Mouse (Mus musculus): ENCODE data around the gene Tmem237. TPM values are rescaled to one million over a fixed set of nuclear protein-coding genes. Genes with fewer than 3 reads are reported as not detected.

Gene Tmem237
- polyA plus RNA-seq (2015; fragmentation: Nextera tagmentation; extraction: Ambion mirVana) = 5.2 and 5.8 TPM in 2 replicates

- H3K4me2 ChIP-seq = peak within 1 kb of the TSS; percentile 88
- H3K27ac ChIP-seq (replicated peaks) = peak within 1 kb of the TSS; percentile 38
- no peaks in the 10 kb centered on the region for H3K36me3 ChIP-seq (replicated peaks)
- H3K9ac ChIP-seq = peak within 1 kb of the TSS; percentile 55
- H3K4me1 ChIP-seq (replicated peaks) = peaks cover 13% of the 10 kb centered on the region
- peak; percentile 95 for ATAC-seq (ENCODE audit: insufficient read depth)
- H3K9me3 ChIP-seq (replicated peaks) = no peaks in the 10 kb centered on the region
- under 1% methylated on average over 74 of the region's 74 CpGs for WGBS (ENCODE audit: insufficient replicate concordance)
- H3K4me3 ChIP-seq (replicated peaks) = peak within 1 kb of the TSS; percentile 74
- H3K27me3 ChIP-seq = no peaks in the 10 kb centered on the region; the same call in 1 of the 2 replicates
Measured at GRCm38 (mm10) chr1:59119720-59120457, at the start of gene Tmem237. Gene Tmem237, minus strand, starts transcription at chr1:59120408.

- Histone ChIP-seq H3K4me3 (replicated peaks) (no peak overlapping the region), H3K4me1 (replicated peaks) (peaks cover 14% of the 10 kb centered on the region), H3K36me3 (replicated peaks) (peaks cover 14% of the 10 kb centered on the region), H3K4me2 (no peak overlapping the region), H3K9ac (no peak overlapping the region), H3K27ac (replicated peaks) (no peak overlapping the region), H3K9me3 (replicated peaks) (no peaks in the 10 kb centered on the region), H3K27me3 (no peaks in the 10 kb centered on the region)
- WGBS (ENCODE audit: insufficient replicate concordance) = 71% methylated on average over 6 of the region's 6 CpGs
- ATAC-seq (ENCODE audit: insufficient read depth) = no peak
Measured at GRCm38 (mm10) chr1:59169586-59169985, 49.4 kb upstream of the Tmem237 start.

- Histone ChIP-seq H3K27me3 (no peaks in the 10 kb centered on the region), H3K36me3 (replicated peaks) (peaks cover 19% of the 10 kb centered on the region), H3K9ac (no peak overlapping the region), H3K4me1 (replicated peaks) (peaks cover 12% of the 10 kb centered on the region), H3K9me3 (replicated peaks) (no peaks in the 10 kb centered on the region), H3K4me2 (no peak overlapping the region), H3K4me3 (replicated peaks) (no peak overlapping the region), H3K27ac (replicated peaks) (no peak overlapping the region)
- WGBS (ENCODE audit: insufficient replicate concordance) = 67% methylated on average over 2 of the region's 2 CpGs
- ATAC-seq (ENCODE audit: insufficient read depth) = no peak
Measured at GRCm38 (mm10) chr1:59168556-59168955, 48.3 kb upstream of the Tmem237 start.

GRCm38 (mm10) chr1:59167654-59168425, 47.6 kb upstream of the Tmem237 start:
- Histone ChIP-seq H3K27ac (replicated peaks) (no peak overlapping the region), H3K4me1 (replicated peaks) (peaks cover 5% of the 10 kb centered on the region), H3K9ac (no peak overlapping the region), H3K36me3 (replicated peaks) (peaks cover 24% of the 10 kb centered on the region), H3K4me3 (replicated peaks) (no peak overlapping the region), H3K9me3 (replicated peaks) (no peaks in the 10 kb centered on the region), H3K4me2 (no peak overlapping the region), H3K27me3 (no peaks in the 10 kb centered on the region)
- WGBS (ENCODE audit: insufficient replicate concordance) = 68% methylated on average over 4 of the region's 4 CpGs
- no peak for ATAC-seq (ENCODE audit: insufficient read depth)

GRCm38 (mm10) chr1:59166232-59166905, 46.2 kb upstream of the Tmem237 start:
- WGBS (ENCODE audit: insufficient replicate concordance) = 85% methylated on average over 9 of the region's 9 CpGs
- ATAC-seq (ENCODE audit: insufficient read depth) = no peak
- Histone ChIP-seq H3K27ac (replicated peaks) (no peak overlapping the region), H3K9ac (no peak overlapping the region), H3K9me3 (replicated peaks) (no peaks in the 10 kb centered on the region), H3K27me3 (no peaks in the 10 kb centered on the region), H3K4me1 (replicated peaks) (no peaks in the 10 kb centered on the region), H3K4me2 (no peak overlapping the region), H3K36me3 (replicated peaks) (peaks cover 29% of the 10 kb centered on the region), H3K4me3 (replicated peaks) (no peak overlapping the region)

- Histone ChIP-seq H3K9ac (no peak overlapping the region), H3K4me2 (no peak overlapping the region), H3K9me3 (replicated peaks) (no peaks in the 10 kb centered on the region), H3K4me1 (replicated peaks) (no peaks in the 10 kb centered on the region), H3K36me3 (replicated peaks) (peaks cover 29% of the 10 kb centered on the region), H3K27me3 (no peaks in the 10 kb centered on the region), H3K27ac (replicated peaks) (no peak overlapping the region), H3K4me3 (replicated peaks) (no peak overlapping the region)
- ATAC-seq (ENCODE audit: insufficient read depth) = no peak
- WGBS (ENCODE audit: insufficient replicate concordance) = 69% methylated on average over 5 of the region's 5 CpGs
Measured at GRCm38 (mm10) chr1:59163918-59164317, 43.7 kb upstream of the Tmem237 start.

GRCm38 (mm10) chr1:59163030-59163461, 42.8 kb upstream of the Tmem237 start, which contains the start of gene Mpp4:
Gene Mpp4, minus strand, starts transcription at chr1:59163389.
- no peak within 1 kb of the TSS for H3K4me3 ChIP-seq (replicated peaks)
- H3K9ac ChIP-seq = no peak within 1 kb of the TSS
- H3K27ac ChIP-seq (replicated peaks) = no peak within 1 kb of the TSS
- peaks cover 29% of the 10 kb centered on the region for H3K36me3 ChIP-seq (replicated peaks)
- ATAC-seq (ENCODE audit: insufficient read depth) = no peak
- H3K4me2 ChIP-seq = no peak within 1 kb of the TSS
- no peaks in the 10 kb centered on the region for H3K27me3 ChIP-seq
- H3K9me3 ChIP-seq (replicated peaks) = no peaks in the 10 kb centered on the region
- 34% methylated on average over 12 of the region's 12 CpGs for WGBS (ENCODE audit: insufficient replicate concordance)
- no peaks in the 10 kb centered on the region for H3K4me1 ChIP-seq (replicated peaks)

- H3K27me3 ChIP-seq = no peaks in the 10 kb centered on the region
- no peaks in the 10 kb centered on the region for H3K9me3 ChIP-seq (replicated peaks)
- no peak for ATAC-seq (ENCODE audit: insufficient read depth)
- no peaks in the 10 kb centered on the region for H3K4me1 ChIP-seq (replicated peaks)
- no peak overlapping the region for H3K4me2 ChIP-seq
- no peak overlapping the region for H3K4me3 ChIP-seq (replicated peaks)
- H3K9ac ChIP-seq = no peak overlapping the region
- H3K36me3 ChIP-seq (replicated peaks) = peaks cover 27% of the 10 kb centered on the region
- no peak overlapping the region for H3K27ac ChIP-seq (replicated peaks)
- 68% methylated on average over 8 of the region's 8 CpGs for WGBS (ENCODE audit: insufficient replicate concordance)
Measured at GRCm38 (mm10) chr1:59162309-59163024, 42.3 kb upstream of the Tmem237 start.

- no peaks in the 10 kb centered on the region for H3K4me1 ChIP-seq (replicated peaks)
- no peak overlapping the region for H3K9ac ChIP-seq
- H3K4me3 ChIP-seq (replicated peaks) = no peak overlapping the region
- WGBS (ENCODE audit: insufficient replicate concordance) = 83% methylated on average over 6 of the region's 6 CpGs
- no peaks in the 10 kb centered on the region for H3K9me3 ChIP-seq (replicated peaks)
- no peaks in the 10 kb centered on the region for H3K27me3 ChIP-seq
- no peak for ATAC-seq (ENCODE audit: insufficient read depth)
- H3K4me2 ChIP-seq = no peak overlapping the region
- H3K36me3 ChIP-seq (replicated peaks) = peaks cover 17% of the 10 kb centered on the region
- H3K27ac ChIP-seq (replicated peaks) = no peak overlapping the region
Measured at GRCm38 (mm10) chr1:59161396-59161795, 41.2 kb upstream of the Tmem237 start.

GRCm38 (mm10) chr1:59160871-59161270, 40.7 kb upstream of the Tmem237 start:
- ATAC-seq (ENCODE audit: insufficient read depth) = no peak
- peaks cover 15% of the 10 kb centered on the region for H3K36me3 ChIP-seq (replicated peaks)
- H3K27ac ChIP-seq (replicated peaks) = no peak overlapping the region
- no peaks in the 10 kb centered on the region for H3K27me3 ChIP-seq
- no peak overlapping the region for H3K9ac ChIP-seq
- no peak overlapping the region for H3K4me2 ChIP-seq
- WGBS (ENCODE audit: insufficient replicate concordance) = 81% methylated on average over 6 of the region's 6 CpGs
- H3K4me1 ChIP-seq (replicated peaks) = no peaks in the 10 kb centered on the region
- H3K9me3 ChIP-seq (replicated peaks) = no peaks in the 10 kb centered on the region
- H3K4me3 ChIP-seq (replicated peaks) = no peak overlapping the region

Data from liver, embryonic 15.5 days (tissue).